Mouse (Mus musculus) CD8-positive naive resting alpha-beta T cell, adult 2 months (primary cell): ENCODE data around the gene Mdp1.
A peak's percentile ranks its signal among the peaks of the same experiment; 100 is the strongest.

ENCODE experiments used
- DNase-seq, 2 experiments: peaks; one replicate each; pipeline ENCODE4 v3.0.0; 2022; ENCODE audit warnings: low read depth in 2 of 2, low spot score in 2 of 2

The Mdp1 gene

GRCm38 (mm10) chr14:55643060-55643907 lies 17.0 kb downstream of the Mdp1 start, which contains the start of gene Tm9sf1:
Tm9sf1 (minus strand) TSS chr14:55643806.
- DNase-seq = peak; percentile 71 to 76

GRCm38 (mm10) chr14:55642679-55643059 lies 17.6 kb downstream of the Mdp1 start:
- no peak for DNase-seq

- no peak for DNase-seq
Observed at GRCm38 (mm10) chr14:55641291-55641690, 19.0 kb downstream of the Mdp1 start.

- no peak for DNase-seq
Observed at GRCm38 (mm10) chr14:55640816-55641215, 19.5 kb downstream of the Mdp1 start.

- no peak for DNase-seq
Observed at GRCm38 (mm10) chr14:55637795-55638194, 22.5 kb downstream of the Mdp1 start, which contains the start of gene Gm49378. Gm49378 (minus strand) TSS chr14:55637895.

- DNase-seq = peak; percentile 76 to 82
Observed at GRCm38 (mm10) chr14:55635523-55636007, 24.7 kb downstream of the Mdp1 start, which contains the start of gene Ipo4. Ipo4 (minus strand) TSS chr14:55635957.

- no peak for DNase-seq
Observed at GRCm38 (mm10) chr14:55634874-55635522, 25.3 kb downstream of the Mdp1 start.

- DNase-seq = peak; percentile 76 to 87
Observed at GRCm38 (mm10) chr14:55629312-55629711, 31.0 kb downstream of the Mdp1 start.

GRCm38 (mm10) chr14:55628077-55628827 lies 32.1 kb downstream of the Mdp1 start:
- no peak for DNase-seq

GRCm38 (mm10) chr14:55618486-55619195 lies 41.7 kb downstream of the Mdp1 start:
- DNase-seq = no peak

GRCm38 (mm10) chr14:55617822-55618221 lies 42.5 kb downstream of the Mdp1 start, which contains the start of gene Rec8:
Rec8 (plus strand) TSS chr14:55618037.
- DNase-seq = no peak

- DNase-seq = no peak
Observed at GRCm38 (mm10) chr14:55616844-55617243, 43.5 kb downstream of the Mdp1 start.

- DNase-seq = no peak
Observed at GRCm38 (mm10) chr14:55615876-55616275, 44.4 kb downstream of the Mdp1 start.

GRCm38 (mm10) chr14:55614565-55615178 lies 45.6 kb downstream of the Mdp1 start:
- DNase-seq = no peak

GRCm38 (mm10) chr14:55613346-55613745 lies 47.0 kb downstream of the Mdp1 start:
- no peak for DNase-seq

GRCm38 (mm10) chr14:55608339-55608738 lies 52.0 kb downstream of the Mdp1 start:
- DNase-seq = no peak
